Mouse (Mus musculus) Muller cell, postnatal 12 days (primary cell): ENCODE measurements around the gene Vmn1r151.
"Not testable (repeated sequence)": the region's sequence is repeated elsewhere in the genome, so short reads cannot be mapped to it uniquely, and the experiment has no call there.

Experiments used
- DNase-seq: peaks from one replicate; pipeline ENCODE4 v3.0.0-alpha.2; 2015; ENCODE audit errors: inconsistent ontology term

Gene Vmn1r151

GRCm38 (mm10) chr7:22499578-22499977, at the start of gene Vmn1r151:
Vmn1r151 (minus strand) TSS chr7:22499678.
- DNase-seq: not testable (repeated sequence)

- not testable (repeated sequence) for DNase-seq
These were observed 35.3 kb upstream of the Vmn1r151 start, which contains the start of gene Gm8677 for GRCm38 (mm10) chr7:22534787-22535186. Gm8677 (minus strand) TSS chr7:22534887.

GRCm38 (mm10) chr7:22522667-22523066, 23.2 kb upstream of the Vmn1r151 start, which contains the start of gene Vmn1r152:
Vmn1r152 (plus strand) TSS chr7:22522967.
- not testable (repeated sequence) for DNase-seq

GRCm38 (mm10) chr7:22463975-22464374, 35.5 kb downstream of the Vmn1r151 start, which contains the start of gene Gm10665:
Gm10665 (minus strand) TSS chr7:22464075.
- DNase-seq: not testable (repeated sequence)
